Mouse (Mus musculus) CH12.LX (cell line): ENCODE measurements around the gene Cd164l2.

Source experiments
- JUND ChIP-seq: conservative IDR thresholded peaks from 2 replicates; pipeline ENCODE4 v1.6.1; 2011; ENCODE audit warnings: low read depth, low read length, improper control_type of control experiment
- ZMIZ1 ChIP-seq: IDR thresholded peaks from 2 replicates; pipeline ENCODE4 v1.6.1; 2012; ENCODE audit warnings: low read depth, mild to moderate bottlenecking, inconsistent platforms, low read length, improper control_type of control experiment

GRCm38 (mm10) chr4:133204379-133204778, 7.6 kb upstream of the Cd164l2 start:
- TF ChIP-seq ZMIZ1 (no peak), JUND (no peak)
